Mouse (Mus musculus): ENCODE results near the gene Ufsp1.

DNA sequence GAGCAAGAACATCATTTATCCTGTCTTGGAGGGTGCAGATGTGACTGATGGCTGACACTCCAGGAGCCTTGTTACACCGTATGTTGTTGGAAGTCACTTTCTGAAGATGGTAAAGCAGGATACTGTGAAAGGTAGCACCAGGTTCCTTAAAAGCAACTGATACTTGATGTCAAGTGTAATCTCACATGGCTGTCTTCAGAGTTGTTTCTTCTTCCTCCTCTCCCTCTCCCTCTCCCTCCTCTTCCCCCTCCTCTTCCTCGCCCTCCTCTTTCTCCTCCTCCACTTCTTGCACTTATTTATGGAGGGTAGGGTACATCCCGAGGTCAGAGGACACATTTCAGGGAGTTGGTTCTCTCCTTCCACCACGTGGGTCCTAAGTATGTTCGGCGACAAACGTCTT is 8.4 kb upstream of the Ufsp1 start:
- TF ChIP-seq CTCF (IDR thresholded peaks at IDR 0.05; ENCODE audit: low read depth) (no peak), EP300 (optimal IDR thresholded peaks at IDR 0.05) (no peak)
